Mouse (Mus musculus): Measurements from ENCODE around the gene Fgd2. TPM values are rescaled to one million over a fixed set of nuclear protein-coding genes. Genes with fewer than 3 reads are reported as not detected.
"Not testable (repeated sequence)": the region's sequence is repeated elsewhere in the genome, so short reads cannot be mapped to it uniquely, and the experiment has no call there.

Fgd2 gene
- polyA plus RNA-seq, 1 experiment from 2014 or later: 10.5 TPM

GRCm38 (mm10) chr17:29384850-29385438 is 24.2 kb downstream of the Fgd2 start:
- no peak for DNase-seq (ENCODE audit: low spot score)
- Histone ChIP-seq H3K27me3 (replicated peaks; ENCODE audit: control insufficient read depth, insufficient read depth, low read length) (no peaks in the 10 kb centered on the region), H3K36me3 (ENCODE audit: control insufficient read depth, insufficient read depth, low read length) (no peaks in the 10 kb centered on the region), H3K4me2 (ENCODE audit: low read depth, low read length) (no peak overlapping the region), H3K27ac (replicated peaks; ENCODE audit: low read depth, low read length) (no peak overlapping the region), H3K9me3 (ENCODE audit: control insufficient read depth, low read length) (no peaks in the 10 kb centered on the region), H3K4me3 (ENCODE audit: low read depth, low read length) (no peak overlapping the region), H3K9ac (ENCODE audit: low read depth, low read length) (no peak overlapping the region), H3K4me1 (ENCODE audit: control insufficient read depth, insufficient read depth, low read length) (no peaks in the 10 kb centered on the region)
- ATAC-seq (ENCODE audit: low read depth): no peak
- WGBS: 67% methylated on average over 5 of the region's 5 CpGs

DNA sequence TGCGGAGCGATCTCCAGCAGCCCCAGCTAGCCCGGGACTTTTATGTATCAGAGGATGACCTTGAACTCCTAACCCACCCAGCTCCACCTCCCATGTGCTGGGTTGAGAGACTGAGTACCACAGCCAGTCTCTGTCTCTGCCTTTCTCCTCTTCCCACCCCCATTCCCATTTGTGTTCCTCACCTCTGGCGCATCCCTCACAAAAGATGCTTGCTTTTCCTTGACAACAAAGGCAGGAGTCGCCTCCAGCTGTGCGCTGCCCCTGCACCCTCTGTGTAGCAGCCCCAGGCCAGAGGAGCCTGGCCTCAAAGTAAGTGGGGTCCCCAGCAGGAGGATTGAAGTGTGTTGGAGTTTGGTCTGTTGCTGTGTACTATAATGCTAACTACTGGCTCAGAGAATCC is 25.0 kb downstream of the Fgd2 start:
- Histone ChIP-seq H3K4me1 (ENCODE audit: control insufficient read depth, insufficient read depth, low read length) (no peaks in the 10 kb centered on the region), H3K4me2 (ENCODE audit: low read depth, low read length) (no peak overlapping the region), H3K4me3 (ENCODE audit: low read depth, low read length) (no peak overlapping the region), H3K9ac (ENCODE audit: low read depth, low read length) (no peak overlapping the region), H3K27me3 (replicated peaks; ENCODE audit: control insufficient read depth, insufficient read depth, low read length) (no peaks in the 10 kb centered on the region), H3K27ac (replicated peaks; ENCODE audit: low read depth, low read length) (no peak overlapping the region), H3K36me3 (ENCODE audit: control insufficient read depth, insufficient read depth, low read length) (no peaks in the 10 kb centered on the region), H3K9me3 (ENCODE audit: control insufficient read depth, low read length) (no peaks in the 10 kb centered on the region)
- WGBS: 34% methylated on average over 6 of the region's 6 CpGs
- ATAC-seq (ENCODE audit: low read depth): no peak
- no peak for DNase-seq (ENCODE audit: low spot score)

DNA sequence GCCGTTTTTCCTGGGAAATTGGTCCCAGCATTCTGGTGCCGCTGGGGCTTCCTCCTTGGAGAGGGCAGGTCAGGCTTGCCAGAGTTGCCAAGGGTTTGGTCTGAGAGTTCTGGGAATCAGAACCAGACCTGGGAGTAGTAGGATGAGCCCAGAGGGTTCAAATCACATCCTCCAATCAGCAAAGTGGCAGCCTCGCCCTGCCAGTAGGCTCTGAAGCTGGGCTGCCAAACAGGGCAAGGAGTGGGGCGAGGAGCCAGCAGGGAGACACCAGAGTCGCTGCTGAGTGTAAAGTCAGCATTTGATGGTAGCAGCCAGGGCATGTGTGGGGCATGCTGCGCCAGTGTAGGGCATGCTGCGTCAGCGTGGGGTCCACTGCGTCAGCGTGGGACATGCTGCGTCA is 28.3 kb downstream of the Fgd2 start:
- Histone ChIP-seq H3K9me3 (ENCODE audit: control insufficient read depth, low read length) (no peaks in the 10 kb centered on the region), H3K4me1 (ENCODE audit: control insufficient read depth, insufficient read depth, low read length) (no peaks in the 10 kb centered on the region; the same call in 1 of the 2 replicates), H3K27ac (replicated peaks; ENCODE audit: low read depth, low read length) (no peak overlapping the region; the same call in none of the 2 replicates), H3K4me2 (ENCODE audit: low read depth, low read length) (no peak overlapping the region), H3K4me3 (ENCODE audit: low read depth, low read length) (no peak overlapping the region), H3K9ac (ENCODE audit: low read depth, low read length) (no peak overlapping the region), H3K36me3 (ENCODE audit: control insufficient read depth, insufficient read depth, low read length) (no peaks in the 10 kb centered on the region), H3K27me3 (replicated peaks; ENCODE audit: control insufficient read depth, insufficient read depth, low read length) (no peaks in the 10 kb centered on the region)
- 68% methylated on average over 11 of the region's 11 CpGs for WGBS
- ATAC-seq (ENCODE audit: low read depth) (peak; percentile 41; the same call in 1 of the 2 replicates), DNase-seq (ENCODE audit: low spot score) (peak; percentile 22)

- no peaks in the 10 kb centered on the region for H3K9me3 ChIP-seq (ENCODE audit: control insufficient read depth, low read length)
- no peaks in the 10 kb centered on the region for H3K36me3 ChIP-seq (ENCODE audit: control insufficient read depth, insufficient read depth, low read length)
- no peak overlapping the region for H3K9ac ChIP-seq (ENCODE audit: low read depth, low read length)
- H3K4me2 ChIP-seq (ENCODE audit: low read depth, low read length): no peak overlapping the region
- no peak overlapping the region for H3K4me3 ChIP-seq (ENCODE audit: low read depth, low read length)
- H3K27me3 ChIP-seq (replicated peaks; ENCODE audit: control insufficient read depth, insufficient read depth, low read length): no peaks in the 10 kb centered on the region
- no peak for DNase-seq (ENCODE audit: low spot score)
- no peaks in the 10 kb centered on the region; the same call in 1 of the 2 replicates for H3K4me1 ChIP-seq (ENCODE audit: control insufficient read depth, insufficient read depth, low read length)
- ATAC-seq (ENCODE audit: low read depth): no peak
- H3K27ac ChIP-seq (replicated peaks; ENCODE audit: low read depth, low read length): no peak overlapping the region
- WGBS: 70% methylated on average over 8 of the region's 8 CpGs
These were observed 30.6 kb downstream of the Fgd2 start for GRCm38 (mm10) chr17:29391280-29391679.

DNA sequence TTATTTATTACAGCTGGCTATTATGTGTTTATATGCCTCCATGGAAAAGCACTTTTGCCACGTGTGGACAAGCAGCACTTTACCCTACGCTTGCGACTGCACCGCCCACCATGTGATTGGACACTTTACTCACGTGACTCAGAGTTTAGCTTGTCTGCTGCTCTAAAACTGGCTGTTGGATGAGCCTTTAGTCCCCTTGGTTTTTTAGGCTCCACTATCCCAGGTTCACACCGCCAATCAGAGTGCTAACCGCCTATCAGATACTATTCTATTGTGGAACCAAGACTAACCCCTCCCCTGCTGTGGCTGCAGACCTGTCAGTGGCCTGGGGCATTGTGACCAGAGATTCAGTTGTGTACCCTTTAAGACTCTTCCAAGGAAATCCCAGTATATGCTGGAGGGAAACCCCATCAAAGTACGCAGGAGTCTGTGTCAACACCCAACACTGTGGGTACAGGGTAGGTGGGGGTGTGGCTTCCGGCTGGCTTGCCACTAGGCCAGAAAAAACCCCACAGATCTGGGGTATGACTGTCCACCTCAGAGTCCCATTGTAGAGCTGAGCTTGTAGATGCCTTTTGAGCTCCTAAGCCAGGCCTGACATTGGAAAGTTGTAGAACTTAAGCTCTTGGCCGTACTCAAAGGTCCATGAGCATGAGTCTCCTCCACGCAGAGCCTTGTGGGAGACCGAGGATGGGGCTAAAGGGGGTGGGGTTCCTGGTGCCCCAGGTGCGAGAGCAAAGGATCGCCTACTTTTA is 32.8 kb downstream of the Fgd2 start:
- 61% methylated on average over 14 of the region's 14 CpGs for WGBS
- no peak for DNase-seq (ENCODE audit: low spot score)

GRCm38 (mm10) chr17:29394106-29394760 is 33.5 kb downstream of the Fgd2 start:
- Histone ChIP-seq H3K27ac (replicated peaks; ENCODE audit: low read depth, low read length) (no peak overlapping the region), H3K4me2 (ENCODE audit: low read depth, low read length) (no peak overlapping the region), H3K4me1 (ENCODE audit: control insufficient read depth, insufficient read depth, low read length) (peaks cover 17% of the 10 kb centered on the region; the same call in 1 of the 2 replicates), H3K4me3 (ENCODE audit: low read depth, low read length) (no peak overlapping the region), H3K27me3 (replicated peaks; ENCODE audit: control insufficient read depth, insufficient read depth, low read length) (no peaks in the 10 kb centered on the region), H3K9ac (ENCODE audit: low read depth, low read length) (no peak overlapping the region), H3K36me3 (ENCODE audit: control insufficient read depth, insufficient read depth, low read length) (no peaks in the 10 kb centered on the region), H3K9me3 (ENCODE audit: control insufficient read depth, low read length) (no peaks in the 10 kb centered on the region)
- WGBS: 41% methylated on average over 9 of the region's 9 CpGs
- DNase-seq (ENCODE audit: low spot score): peak; percentile 14
- no peak for ATAC-seq (ENCODE audit: low read depth)

More for the DNA sequence above, 32.8 kb downstream of the Fgd2 start:
- Histone ChIP-seq H3K27me3 (replicated peaks; ENCODE audit: control insufficient read depth, insufficient read depth, low read length) (no peaks in the 10 kb centered on the region), H3K4me1 (ENCODE audit: control insufficient read depth, insufficient read depth, low read length) (peaks cover 15% of the 10 kb centered on the region; the same call in 1 of the 2 replicates), H3K36me3 (ENCODE audit: control insufficient read depth, insufficient read depth, low read length) (no peaks in the 10 kb centered on the region), H3K4me3 (ENCODE audit: low read depth, low read length) (no peak overlapping the region), H3K4me2 (ENCODE audit: low read depth, low read length) (no peak overlapping the region), H3K9me3 (ENCODE audit: control insufficient read depth, low read length) (no peaks in the 10 kb centered on the region), H3K9ac (ENCODE audit: low read depth, low read length) (no peak overlapping the region), H3K27ac (replicated peaks; ENCODE audit: low read depth, low read length) (no peak overlapping the region)
- no peak for ATAC-seq (ENCODE audit: low read depth)

- not testable (repeated sequence) for DNase-seq (ENCODE audit: low spot score); H3K4me3 ChIP-seq (ENCODE audit: low read depth, low read length); H3K27ac ChIP-seq (replicated peaks; ENCODE audit: low read depth, low read length); ATAC-seq (ENCODE audit: low read depth); H3K4me2 ChIP-seq (ENCODE audit: low read depth, low read length); H3K36me3 ChIP-seq (ENCODE audit: control insufficient read depth, insufficient read depth, low read length); H3K9ac ChIP-seq (ENCODE audit: low read depth, low read length); H3K27me3 ChIP-seq (replicated peaks; ENCODE audit: control insufficient read depth, insufficient read depth, low read length); H3K9me3 ChIP-seq (ENCODE audit: control insufficient read depth, low read length)
- peaks cover 17% of the 10 kb centered on the region; the same call in 1 of the 2 replicates for H3K4me1 ChIP-seq (ENCODE audit: control insufficient read depth, insufficient read depth, low read length)
- WGBS: 83% methylated on average over 2 of the region's 2 CpGs
These were observed 34.0 kb downstream of the Fgd2 start for GRCm38 (mm10) chr17:29394761-29395160.

GRCm38 (mm10) chr17:29395381-29395780 is 34.7 kb downstream of the Fgd2 start:
- Histone ChIP-seq H3K36me3 (ENCODE audit: control insufficient read depth, insufficient read depth, low read length) (no peaks in the 10 kb centered on the region), H3K9ac (ENCODE audit: low read depth, low read length) (no peak overlapping the region), H3K4me1 (ENCODE audit: control insufficient read depth, insufficient read depth, low read length) (peaks cover 17% of the 10 kb centered on the region; the same call in 1 of the 2 replicates), H3K4me3 (ENCODE audit: low read depth, low read length) (no peak overlapping the region), H3K9me3 (ENCODE audit: control insufficient read depth, low read length) (no peaks in the 10 kb centered on the region), H3K27me3 (replicated peaks; ENCODE audit: control insufficient read depth, insufficient read depth, low read length) (no peaks in the 10 kb centered on the region), H3K27ac (replicated peaks; ENCODE audit: low read depth, low read length) (no peak overlapping the region), H3K4me2 (ENCODE audit: low read depth, low read length) (no peak overlapping the region)
- ATAC-seq (ENCODE audit: low read depth): no peak
- WGBS: 59% methylated on average over 7 of the region's 7 CpGs
- peak; percentile 37 for DNase-seq (ENCODE audit: low spot score)

Measured in embryonic facial prominence, embryonic 14.5 days (tissue).